Mouse (Mus musculus): ENCODE measurements around the gene Arl6ip1. TPM values are rescaled to one million over a fixed set of nuclear protein-coding genes. Genes with fewer than 3 reads are reported as not detected.

The Arl6ip1 gene
- polyA plus RNA-seq, 1 experiment from 2014 or later = 475 TPM

DNA sequence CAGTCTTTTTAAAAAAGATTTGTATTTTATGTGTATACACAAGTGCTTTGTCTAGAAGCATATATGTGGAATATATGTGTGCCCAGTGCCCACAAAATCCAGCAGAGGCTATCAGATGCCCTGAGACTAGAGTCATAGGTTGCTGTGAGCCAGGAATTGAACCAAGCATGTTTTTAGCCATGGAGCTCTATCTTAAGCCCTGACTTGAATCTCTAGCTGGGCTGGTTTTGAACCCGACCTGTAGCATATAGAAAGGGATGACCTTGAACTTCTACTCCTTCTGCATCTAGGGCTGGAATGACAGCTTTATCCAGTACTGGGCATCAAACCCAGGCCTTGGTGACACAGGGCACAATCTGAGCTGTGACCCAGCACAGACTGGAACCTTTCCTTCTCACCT is 8.8 kb downstream of the Arl6ip1 start:
- Histone ChIP-seq H3K27ac (ENCODE audit: low read depth, low read length) (no peak overlapping the region), H3K27me3 (ENCODE audit: control insufficient read depth, insufficient read depth, low read length) (no peaks in the 10 kb centered on the region), H3K9me3 (ENCODE audit: control insufficient read depth, low read length) (no peaks in the 10 kb centered on the region), H3K4me3 (ENCODE audit: low read depth, low read length) (no peak overlapping the region), H3K4me2 (ENCODE audit: low read depth, low read length, severe bottlenecking) (no peak overlapping the region), H3K9ac (ENCODE audit: low read length) (no peak overlapping the region), H3K36me3 (ENCODE audit: control insufficient read depth, insufficient read depth, low read length) (peaks cover 25% of the 10 kb centered on the region; the same call in 1 of the 2 replicates), H3K4me1 (replicated peaks; ENCODE audit: control insufficient read depth, insufficient read depth, low read length) (no peaks in the 10 kb centered on the region)
- DNase-seq (ENCODE audit: low spot score) (no peak), ATAC-seq (replicated peaks; ENCODE audit: low FRiP score) (no peak)
- 95% methylated on average over 1 of the region's 1 CpGs for WGBS

DNA sequence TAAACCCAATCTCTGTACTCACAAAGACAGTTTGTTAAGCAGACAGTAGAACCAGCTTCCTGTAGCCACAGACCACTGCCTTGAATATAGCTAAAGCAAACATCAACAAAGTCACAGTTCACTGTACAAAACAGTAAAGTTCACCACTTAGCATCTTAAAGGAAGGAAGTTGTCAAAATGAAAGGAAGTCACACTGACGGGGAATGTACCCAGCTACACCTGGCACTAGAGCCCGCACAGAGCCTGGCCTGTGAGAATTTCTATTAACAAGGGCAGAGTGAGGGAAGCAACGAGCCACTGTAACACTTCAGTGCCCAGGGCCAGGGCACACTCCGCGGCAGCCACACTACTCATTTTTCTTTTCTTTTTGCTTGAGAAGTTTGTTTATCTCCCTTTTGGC is 9.5 kb downstream of the Arl6ip1 start:
- WGBS = 87% methylated on average over 5 of the region's 5 CpGs
- no peak overlapping the region for H3K9ac ChIP-seq (ENCODE audit: low read length)
- DNase-seq (ENCODE audit: low spot score) (no peak), ATAC-seq (replicated peaks; ENCODE audit: low FRiP score) (no peak)
- H3K36me3 ChIP-seq (ENCODE audit: control insufficient read depth, insufficient read depth, low read length) = peaks cover 25% of the 10 kb centered on the region; the same call in 1 of the 2 replicates
- no peak overlapping the region for H3K4me2 ChIP-seq (ENCODE audit: low read depth, low read length, severe bottlenecking)
- H3K27ac ChIP-seq (ENCODE audit: low read depth, low read length) = no peak overlapping the region
- H3K4me1 ChIP-seq (replicated peaks; ENCODE audit: control insufficient read depth, insufficient read depth, low read length) = no peaks in the 10 kb centered on the region
- H3K4me3 ChIP-seq (ENCODE audit: low read depth, low read length) = no peak overlapping the region
- H3K27me3 ChIP-seq (ENCODE audit: control insufficient read depth, insufficient read depth, low read length) = no peaks in the 10 kb centered on the region
- no peaks in the 10 kb centered on the region for H3K9me3 ChIP-seq (ENCODE audit: control insufficient read depth, low read length)

DNA sequence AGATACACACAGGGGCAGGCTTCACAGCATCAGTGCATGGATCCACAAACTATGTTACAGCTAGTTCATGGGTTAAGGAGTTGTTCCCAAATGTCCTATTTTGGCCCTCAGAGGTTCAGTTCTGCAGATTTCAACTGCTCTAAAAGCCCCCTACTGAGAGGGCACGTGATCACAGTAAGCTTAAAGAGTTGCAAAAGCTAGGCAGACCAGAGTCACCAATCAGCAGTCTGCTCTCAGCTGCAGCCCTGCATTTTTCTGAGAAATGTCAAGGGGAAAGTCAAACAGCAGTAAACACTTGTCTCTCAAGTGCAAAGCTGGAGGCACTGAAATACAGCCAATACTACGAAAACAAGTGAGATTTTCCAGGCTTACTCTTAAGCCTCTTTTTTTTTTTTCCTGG is 10.3 kb downstream of the Arl6ip1 start:
- Histone ChIP-seq H3K27ac (ENCODE audit: low read depth, low read length) (no peak overlapping the region), H3K4me2 (ENCODE audit: low read depth, low read length, severe bottlenecking) (no peak overlapping the region), H3K4me1 (replicated peaks; ENCODE audit: control insufficient read depth, insufficient read depth, low read length) (peaks cover 6% of the 10 kb centered on the region; the same call in 1 of the 2 replicates), H3K9ac (ENCODE audit: low read length) (no peak overlapping the region), H3K36me3 (ENCODE audit: control insufficient read depth, insufficient read depth, low read length) (peaks cover 29% of the 10 kb centered on the region; the same call in 1 of the 2 replicates), H3K27me3 (ENCODE audit: control insufficient read depth, insufficient read depth, low read length) (no peaks in the 10 kb centered on the region), H3K9me3 (ENCODE audit: control insufficient read depth, low read length) (no peaks in the 10 kb centered on the region), H3K4me3 (ENCODE audit: low read depth, low read length) (no peak overlapping the region)
- DNase-seq (ENCODE audit: low spot score) (no peak), ATAC-seq (replicated peaks; ENCODE audit: low FRiP score) (no peak)
- 54% methylated on average over 2 of the region's 2 CpGs for WGBS

DNA sequence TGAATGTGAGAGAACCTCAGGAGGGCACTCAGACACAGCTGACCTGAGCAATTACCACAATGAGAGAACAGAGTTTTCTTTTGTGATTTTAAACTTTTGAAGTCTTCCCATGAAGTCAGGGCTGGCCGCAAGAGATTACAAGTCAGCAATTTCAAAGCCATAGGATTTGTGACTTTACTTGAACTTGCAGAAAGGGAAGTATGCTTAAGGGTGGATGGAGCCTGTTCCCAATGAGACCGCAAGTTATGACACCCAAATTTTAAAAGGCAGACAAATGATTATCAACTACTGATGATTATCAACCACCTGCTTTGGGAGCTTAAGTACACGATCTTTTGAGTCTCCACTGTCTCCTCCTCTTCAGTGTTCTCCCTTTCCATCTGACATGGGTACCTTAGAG is 11.0 kb downstream of the Arl6ip1 start:
- H3K4me2 ChIP-seq (ENCODE audit: low read depth, low read length, severe bottlenecking) = no peak overlapping the region
- H3K4me1 ChIP-seq (replicated peaks; ENCODE audit: control insufficient read depth, insufficient read depth, low read length) = peaks cover 11% of the 10 kb centered on the region; the same call in 1 of the 2 replicates
- DNase-seq (ENCODE audit: low spot score) (no peak), ATAC-seq (replicated peaks; ENCODE audit: low FRiP score) (no peak)
- WGBS = 86% methylated on average over 3 of the region's 3 CpGs
- H3K4me3 ChIP-seq (ENCODE audit: low read depth, low read length) = no peak overlapping the region
- H3K36me3 ChIP-seq (ENCODE audit: control insufficient read depth, insufficient read depth, low read length) = peaks cover 33% of the 10 kb centered on the region; the same call in 1 of the 2 replicates
- H3K27me3 ChIP-seq (ENCODE audit: control insufficient read depth, insufficient read depth, low read length) = no peaks in the 10 kb centered on the region
- no peak overlapping the region for H3K9ac ChIP-seq (ENCODE audit: low read length)
- no peaks in the 10 kb centered on the region for H3K9me3 ChIP-seq (ENCODE audit: control insufficient read depth, low read length)
- no peak overlapping the region for H3K27ac ChIP-seq (ENCODE audit: low read depth, low read length)

DNA sequence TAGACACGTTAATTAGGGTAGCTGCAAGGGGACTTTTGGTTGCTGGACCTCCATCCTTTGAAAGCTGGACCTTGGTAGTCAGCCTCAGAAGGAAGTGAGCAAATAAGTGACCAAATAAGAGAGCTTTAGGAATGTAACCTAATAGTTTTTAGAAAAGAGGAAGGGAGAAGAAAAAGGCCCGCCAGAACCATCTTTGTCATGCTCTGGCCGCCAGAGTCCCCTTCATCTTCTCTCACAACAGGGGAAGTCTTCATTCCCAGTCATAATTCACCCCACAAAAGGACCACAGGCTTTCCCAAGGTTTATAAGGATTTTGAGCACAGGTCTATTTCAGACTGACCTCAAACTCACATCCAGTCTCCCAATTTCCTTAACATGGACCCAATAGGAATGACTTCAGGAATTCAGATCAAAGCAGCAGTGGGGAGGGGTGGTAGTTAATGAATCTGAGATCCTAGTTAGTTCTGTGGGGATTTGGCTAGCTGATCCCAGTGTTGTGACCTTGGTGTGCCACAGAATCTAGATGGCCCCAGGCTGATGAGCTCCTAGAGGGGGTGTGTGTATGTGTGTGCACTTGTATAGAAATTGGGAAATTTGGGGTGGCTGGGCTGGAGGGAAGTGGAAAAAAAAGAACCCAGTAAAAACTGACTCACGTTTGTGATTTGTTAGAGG is 11.8 kb downstream of the Arl6ip1 start:
- no peak overlapping the region for H3K9ac ChIP-seq (ENCODE audit: low read length)
- H3K27me3 ChIP-seq (ENCODE audit: control insufficient read depth, insufficient read depth, low read length) = no peaks in the 10 kb centered on the region
- no peak overlapping the region for H3K27ac ChIP-seq (ENCODE audit: low read depth, low read length)
- ATAC-seq (replicated peaks; ENCODE audit: low FRiP score) (no peak), DNase-seq (ENCODE audit: low spot score) (no peak)
- H3K9me3 ChIP-seq (ENCODE audit: control insufficient read depth, low read length) = no peaks in the 10 kb centered on the region
- H3K4me2 ChIP-seq (ENCODE audit: low read depth, low read length, severe bottlenecking) = no peak overlapping the region
- peaks cover 35% of the 10 kb centered on the region; the same call in 1 of the 2 replicates for H3K36me3 ChIP-seq (ENCODE audit: control insufficient read depth, insufficient read depth, low read length)
- H3K4me1 ChIP-seq (replicated peaks; ENCODE audit: control insufficient read depth, insufficient read depth, low read length) = peaks cover 13% of the 10 kb centered on the region; the same call in 1 of the 2 replicates
- WGBS = 45% methylated on average over 4 of the region's 4 CpGs
- H3K4me3 ChIP-seq (ENCODE audit: low read depth, low read length) = no peak overlapping the region

DNA sequence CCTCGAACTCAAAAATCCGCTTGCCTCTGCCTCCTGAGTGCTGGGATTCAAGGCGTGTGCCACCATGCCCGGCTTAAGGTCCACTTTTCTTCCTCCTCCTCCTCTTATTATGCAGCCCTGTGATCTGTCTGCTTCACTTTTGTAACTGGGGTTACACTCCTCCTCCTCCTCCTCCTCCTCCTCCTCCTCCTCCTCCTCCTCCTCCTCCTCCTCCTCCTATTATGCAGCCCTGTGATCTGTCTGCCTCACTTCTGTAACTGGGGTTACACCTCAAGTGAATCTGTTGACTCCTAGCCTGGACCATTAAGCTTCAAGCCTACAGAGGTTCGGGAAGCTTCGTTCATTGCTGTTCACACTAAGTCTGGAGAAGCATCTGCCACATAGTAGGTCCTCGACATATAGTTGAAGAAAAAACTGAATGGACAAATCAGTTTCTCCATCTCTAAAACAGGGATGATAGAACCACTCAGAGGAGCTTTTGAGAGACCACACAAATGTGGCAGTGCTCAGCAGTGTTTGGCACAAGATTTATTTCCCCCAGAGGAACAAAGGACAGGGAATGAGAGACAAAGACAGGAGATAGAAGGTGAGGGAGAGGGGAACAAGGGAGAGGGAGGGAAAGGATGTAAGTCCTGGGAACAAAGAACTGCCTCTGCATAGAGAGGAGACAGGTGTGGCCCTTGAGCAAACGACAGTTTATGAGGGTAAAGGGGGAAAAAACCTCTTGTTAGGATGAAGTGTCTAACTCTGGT is 12.5 kb downstream of the Arl6ip1 start:
- DNase-seq (ENCODE audit: low spot score) (peak; percentile 45), ATAC-seq (replicated peaks; ENCODE audit: low FRiP score) (peak; percentile 22; the same call in 1 of the 2 replicates)
- Histone ChIP-seq H3K9me3 (ENCODE audit: control insufficient read depth, low read length) (no peaks in the 10 kb centered on the region), H3K36me3 (ENCODE audit: control insufficient read depth, insufficient read depth, low read length) (peaks cover 35% of the 10 kb centered on the region; the same call in 1 of the 2 replicates), H3K27me3 (ENCODE audit: control insufficient read depth, insufficient read depth, low read length) (no peaks in the 10 kb centered on the region), H3K27ac (ENCODE audit: low read depth, low read length) (no peak overlapping the region), H3K4me3 (ENCODE audit: low read depth, low read length) (peak overlapping the region; percentile 98; the same call in 1 of the 2 replicates), H3K9ac (ENCODE audit: low read length) (no peak overlapping the region; the same call in 1 of the 2 replicates), H3K4me2 (ENCODE audit: low read depth, low read length, severe bottlenecking) (no peak overlapping the region), H3K4me1 (replicated peaks; ENCODE audit: control insufficient read depth, insufficient read depth, low read length) (peaks cover 13% of the 10 kb centered on the region; the same call in 1 of the 2 replicates)
- WGBS = 19% methylated on average over 8 of the region's 8 CpGs

DNA sequence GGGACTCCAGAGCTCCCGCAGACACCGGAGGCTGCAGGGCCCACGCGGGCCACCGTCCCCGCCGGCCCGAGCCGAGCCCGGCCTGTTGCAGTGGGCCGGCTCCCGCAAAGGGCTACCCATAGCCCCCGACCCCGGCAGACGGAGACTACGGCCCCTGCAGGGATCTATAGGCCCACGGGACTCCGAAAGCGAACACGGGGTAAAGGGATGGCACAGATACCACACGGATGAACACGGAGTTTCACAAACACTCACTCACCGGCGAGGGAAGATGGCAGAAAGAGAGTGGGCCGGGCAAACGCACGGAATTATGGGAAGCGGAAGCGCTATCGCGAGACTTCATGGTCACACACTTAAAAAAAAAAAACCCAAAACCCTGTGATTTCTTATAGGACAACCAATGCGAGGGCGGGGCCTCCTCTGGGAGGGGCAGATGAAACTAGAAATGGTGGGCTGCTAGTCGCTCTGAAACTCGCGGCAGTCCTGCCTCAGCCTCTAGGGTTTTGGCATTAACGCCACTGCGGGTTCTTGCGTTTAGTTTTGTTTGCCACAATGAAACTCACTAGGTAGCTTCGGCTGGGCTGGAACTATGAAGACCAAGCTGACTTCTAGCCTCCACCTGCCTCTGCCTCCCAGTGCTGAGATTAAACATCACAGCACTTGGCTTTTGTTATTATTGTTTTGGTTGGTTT is 13.4 kb downstream of the Arl6ip1 start, which contains the start of gene Rps15a:
Rps15a (minus strand) TSS at position 312 of the 692 bp plus-strand sequence.
- ATAC-seq (replicated peaks; ENCODE audit: low FRiP score) (peak; percentile 80), DNase-seq (ENCODE audit: low spot score) (peak; percentile 96)
- peak within 1 kb of the TSS; percentile 99 for H3K9ac ChIP-seq (ENCODE audit: low read length)
- H3K4me3 ChIP-seq (ENCODE audit: low read depth, low read length) = peak within 1 kb of the TSS; percentile 98
- peak within 1 kb of the TSS; percentile 68 for H3K4me2 ChIP-seq (ENCODE audit: low read depth, low read length, severe bottlenecking)
- H3K9me3 ChIP-seq (ENCODE audit: control insufficient read depth, low read length) = no peaks in the 10 kb centered on the region
- H3K4me1 ChIP-seq (replicated peaks; ENCODE audit: control insufficient read depth, insufficient read depth, low read length) = peaks cover 13% of the 10 kb centered on the region; the same call in 1 of the 2 replicates
- under 1% methylated on average over 40 of the region's 40 CpGs for WGBS
- peak within 1 kb of the TSS; percentile 73 for H3K27ac ChIP-seq (ENCODE audit: low read depth, low read length)
- peaks cover 35% of the 10 kb centered on the region; the same call in 1 of the 2 replicates for H3K36me3 ChIP-seq (ENCODE audit: control insufficient read depth, insufficient read depth, low read length)
- no peaks in the 10 kb centered on the region for H3K27me3 ChIP-seq (ENCODE audit: control insufficient read depth, insufficient read depth, low read length)

DNA sequence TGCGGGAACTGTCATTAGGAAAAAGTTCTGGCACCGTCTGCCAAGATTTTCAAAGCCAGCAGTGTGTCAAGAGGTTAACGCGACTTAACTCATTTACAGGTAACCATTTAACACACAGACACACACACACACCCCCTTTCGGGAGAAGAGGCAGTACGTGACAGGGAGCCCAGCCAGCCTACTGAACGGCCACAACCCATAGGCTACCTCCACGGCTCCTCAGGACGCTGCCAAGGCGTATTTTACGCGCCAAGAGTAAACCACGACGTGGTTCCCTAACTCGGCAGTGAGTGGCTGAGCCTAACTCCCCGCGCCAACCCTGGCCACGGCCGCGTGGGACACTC is 14.0 kb downstream of the Arl6ip1 start:
- ATAC-seq (replicated peaks; ENCODE audit: low FRiP score) (peak; percentile 56; the same call in 1 of the 2 replicates), DNase-seq (ENCODE audit: low spot score) (no peak)
- H3K4me2 ChIP-seq (ENCODE audit: low read depth, low read length, severe bottlenecking) = peak overlapping the region; percentile 65
- H3K9ac ChIP-seq (ENCODE audit: low read length) = peak overlapping the region; percentile 99
- H3K36me3 ChIP-seq (ENCODE audit: control insufficient read depth, insufficient read depth, low read length) = peaks cover 30% of the 10 kb centered on the region; the same call in 1 of the 2 replicates
- peak overlapping the region; percentile 98 for H3K4me3 ChIP-seq (ENCODE audit: low read depth, low read length)
- H3K4me1 ChIP-seq (replicated peaks; ENCODE audit: control insufficient read depth, insufficient read depth, low read length) = peaks cover 15% of the 10 kb centered on the region; the same call in 1 of the 2 replicates
- H3K9me3 ChIP-seq (ENCODE audit: control insufficient read depth, low read length) = no peaks in the 10 kb centered on the region
- H3K27me3 ChIP-seq (ENCODE audit: control insufficient read depth, insufficient read depth, low read length) = no peaks in the 10 kb centered on the region
- peak overlapping the region; percentile 73 for H3K27ac ChIP-seq (ENCODE audit: low read depth, low read length)
- WGBS = 0% methylated on average over 20 of the region's 20 CpGs

Measured in forebrain, embryonic 11.5 days (tissue).